Mouse (Mus musculus): ENCODE data around the gene Crlf1.
A peak's percentile ranks its signal among the peaks of the same experiment; 100 is the strongest.

The Crlf1 gene

GRCm38 (mm10) chr8:70492664-70493640, at the start of gene Crlf1:
Gene Crlf1 (plus strand): TSS chr8:70493158.
- DNase-seq (ENCODE audit: low spot score in 2 of 2): no peak

GRCm38 (mm10) chr8:70443326-70443725, 49.6 kb upstream of the Crlf1 start:
- no peak for DNase-seq (ENCODE audit: low spot score in 2 of 2)

GRCm38 (mm10) chr8:70445988-70446387, 47.0 kb upstream of the Crlf1 start:
- no peak for DNase-seq (ENCODE audit: low spot score in 2 of 2)

- DNase-seq (ENCODE audit: low spot score in 2 of 2): peak in 1 of 2 experiments; percentile 20
Observed at GRCm38 (mm10) chr8:70447639-70448420, 45.1 kb upstream of the Crlf1 start.

- DNase-seq (ENCODE audit: low spot score in 2 of 2): peak; percentile 36 to 63
Observed at GRCm38 (mm10) chr8:70452196-70452966, 40.6 kb upstream of the Crlf1 start.

- DNase-seq (ENCODE audit: low spot score in 2 of 2): peak; percentile 45 to 73
Observed at GRCm38 (mm10) chr8:70453852-70454251, 39.1 kb upstream of the Crlf1 start.

GRCm38 (mm10) chr8:70456996-70457395, 36.0 kb upstream of the Crlf1 start:
- DNase-seq (ENCODE audit: low spot score in 2 of 2): no peak

- no peak for DNase-seq (ENCODE audit: low spot score in 2 of 2)
Observed at GRCm38 (mm10) chr8:70457882-70458281, 35.1 kb upstream of the Crlf1 start.

GRCm38 (mm10) chr8:70458462-70458861, 34.5 kb upstream of the Crlf1 start:
- no peak for DNase-seq (ENCODE audit: low spot score in 2 of 2)

- DNase-seq (ENCODE audit: low spot score in 2 of 2): no peak
Observed at GRCm38 (mm10) chr8:70459636-70460035, 33.3 kb upstream of the Crlf1 start.

- no peak for DNase-seq (ENCODE audit: low spot score in 2 of 2)
Observed at GRCm38 (mm10) chr8:70460199-70460598, 32.8 kb upstream of the Crlf1 start.

- no peak for DNase-seq (ENCODE audit: low spot score in 2 of 2)
Observed at GRCm38 (mm10) chr8:70460606-70461005, 32.4 kb upstream of the Crlf1 start.

- DNase-seq (ENCODE audit: low spot score in 2 of 2): no peak
Observed at GRCm38 (mm10) chr8:70461765-70462515, 31.0 kb upstream of the Crlf1 start.

GRCm38 (mm10) chr8:70462516-70462813, 30.5 kb upstream of the Crlf1 start:
- peak in 1 of 2 experiments; percentile 44 for DNase-seq (ENCODE audit: low spot score in 2 of 2)

- peak; percentile 71 to 78 for DNase-seq (ENCODE audit: low spot score in 2 of 2)
Observed at GRCm38 (mm10) chr8:70463306-70463705, 29.7 kb upstream of the Crlf1 start.

- DNase-seq (ENCODE audit: low spot score in 2 of 2): no peak
Observed at GRCm38 (mm10) chr8:70464162-70464561, 28.8 kb upstream of the Crlf1 start.

GRCm38 (mm10) chr8:70465701-70466100, 27.3 kb upstream of the Crlf1 start:
- DNase-seq (ENCODE audit: low spot score in 2 of 2): no peak

- no peak for DNase-seq (ENCODE audit: low spot score in 2 of 2)
Observed at GRCm38 (mm10) chr8:70466305-70466704, 26.7 kb upstream of the Crlf1 start.

GRCm38 (mm10) chr8:70466771-70467170, 26.2 kb upstream of the Crlf1 start:
- no peak for DNase-seq (ENCODE audit: low spot score in 2 of 2)

- no peak for DNase-seq (ENCODE audit: low spot score in 2 of 2)
Observed at GRCm38 (mm10) chr8:70467229-70467725, 25.7 kb upstream of the Crlf1 start.

GRCm38 (mm10) chr8:70467907-70468306, 25.1 kb upstream of the Crlf1 start:
- no peak for DNase-seq (ENCODE audit: low spot score in 2 of 2)
